Mouse (Mus musculus): ENCODE measurements around the gene Cdadc1. TPM values are rescaled to one million over a fixed set of nuclear protein-coding genes. Genes with fewer than 3 reads are reported as not detected.

Gene Cdadc1
- total RNA-seq, 2 experiments from 2014 or later, result 8.1 to 17.2 TPM

DNA sequence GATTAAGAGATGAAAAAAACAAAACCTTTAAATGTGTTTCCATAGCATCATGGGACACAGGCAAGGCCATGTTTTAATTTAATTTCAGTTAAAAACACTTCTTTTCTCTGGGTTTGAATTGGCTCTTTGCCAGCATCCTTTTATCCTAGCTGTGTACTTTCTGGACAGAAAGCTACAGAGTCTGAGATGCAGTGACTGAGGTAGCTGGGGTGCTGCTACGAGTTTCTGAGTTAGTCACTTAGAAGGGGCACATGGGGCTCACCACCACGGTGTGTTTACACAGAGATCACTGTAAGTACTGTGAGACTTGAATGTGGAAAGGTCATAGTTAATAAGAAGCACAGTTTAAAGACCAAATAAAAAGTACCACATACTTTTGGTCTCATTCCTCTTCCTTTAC lies 49.2 kb downstream of the Cdadc1 start:
- no peak for ATAC-seq (replicated peaks; ENCODE audit: low FRiP score, poor library complexity, severe bottlenecking)

- ATAC-seq (replicated peaks; ENCODE audit: low FRiP score, poor library complexity, severe bottlenecking), result no peak
These were observed 50.2 kb downstream of the Cdadc1 start for GRCm38 (mm10) chr14:59547530-59547929.

DNA sequence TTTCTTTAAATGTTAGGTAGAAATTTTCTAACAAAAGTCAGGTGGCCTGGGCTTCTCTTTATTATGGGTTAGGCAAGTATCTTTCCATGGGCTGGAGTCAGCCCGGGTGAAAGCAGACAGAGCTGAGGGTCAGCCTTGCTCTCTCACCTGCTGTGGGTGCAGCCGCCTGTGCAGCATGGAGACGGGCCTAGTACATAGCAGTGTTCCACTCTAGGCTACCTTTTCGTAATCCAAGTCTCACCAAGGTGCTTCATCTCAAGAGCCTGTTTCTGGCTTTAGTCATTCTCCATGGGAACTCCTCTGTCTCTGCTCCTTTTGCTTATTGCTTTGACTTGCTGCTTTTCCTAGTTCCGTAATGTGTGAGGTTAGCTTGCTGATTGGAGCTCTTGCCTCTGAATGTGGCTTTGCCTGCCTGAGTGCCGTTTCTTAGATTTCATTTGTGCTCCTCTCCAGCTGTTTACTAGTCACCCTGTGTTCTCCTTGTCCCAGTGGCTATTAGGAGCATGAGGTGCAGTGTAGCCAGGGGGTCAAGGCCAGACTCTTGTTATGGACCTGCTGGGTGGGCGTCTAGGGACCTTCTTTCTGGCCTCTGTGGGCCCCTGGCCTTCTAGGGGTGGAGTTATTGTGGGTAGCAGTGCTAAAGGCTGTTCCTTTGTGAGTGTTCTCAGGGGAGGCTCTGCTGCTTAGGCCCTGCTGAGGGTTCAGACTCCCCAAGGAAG lies 51.4 kb downstream of the Cdadc1 start:
- no peak for ATAC-seq (replicated peaks; ENCODE audit: low FRiP score, poor library complexity, severe bottlenecking)

DNA sequence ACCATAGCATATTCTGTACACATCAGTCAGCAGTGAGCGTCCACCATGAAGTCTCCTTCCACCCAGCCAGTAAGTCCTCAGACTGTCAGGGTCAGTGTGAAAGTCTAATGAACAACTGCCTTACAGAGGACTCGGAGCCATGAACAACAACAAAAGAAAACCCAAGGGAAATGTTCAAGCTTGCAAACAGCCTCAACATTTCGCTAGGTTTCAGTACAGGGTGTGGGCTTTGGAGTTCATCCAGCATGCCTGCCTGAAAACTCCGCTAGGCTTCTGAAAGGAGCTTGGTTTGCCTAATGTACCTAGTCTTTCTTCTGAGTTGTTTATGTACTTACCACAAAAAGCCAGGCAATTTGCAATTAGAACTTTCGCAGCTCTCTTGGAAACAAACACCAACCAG lies 53.8 kb downstream of the Cdadc1 start:
- ATAC-seq (replicated peaks; ENCODE audit: low FRiP score, poor library complexity, severe bottlenecking), result no peak

DNA sequence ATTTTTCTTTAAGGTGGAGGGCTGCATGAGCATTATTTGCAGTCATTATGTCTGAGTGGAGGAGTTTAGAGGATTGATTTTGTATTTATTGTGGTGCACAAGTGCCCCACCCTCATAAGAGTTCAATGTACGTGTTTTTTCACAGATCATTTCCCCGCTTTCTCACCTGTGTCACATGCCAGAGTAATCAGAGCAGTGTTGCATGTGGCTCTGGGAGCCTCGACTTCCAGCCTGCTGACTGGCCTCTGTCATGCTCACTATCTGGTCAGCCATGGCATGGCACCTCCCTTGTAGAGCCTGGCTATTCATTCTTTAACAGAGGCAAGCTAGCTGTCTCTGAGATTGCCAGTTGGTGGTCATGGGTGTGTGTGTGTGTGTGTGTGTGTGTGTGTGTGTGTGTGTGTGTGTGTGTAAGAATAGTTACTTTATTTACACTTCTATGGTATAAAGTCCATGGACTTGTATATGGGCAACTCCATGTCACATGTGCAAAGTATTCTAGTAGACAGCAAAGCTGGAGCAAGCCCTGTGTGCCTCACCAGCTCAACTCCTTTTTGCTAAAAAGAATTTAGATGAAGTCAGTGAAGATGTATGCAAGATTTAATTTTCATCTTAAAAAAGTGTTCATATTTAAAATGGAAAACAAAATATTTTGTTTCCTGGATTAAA lies 54.5 kb downstream of the Cdadc1 start:
- ATAC-seq (replicated peaks; ENCODE audit: low FRiP score, poor library complexity, severe bottlenecking), result no peak

DNA sequence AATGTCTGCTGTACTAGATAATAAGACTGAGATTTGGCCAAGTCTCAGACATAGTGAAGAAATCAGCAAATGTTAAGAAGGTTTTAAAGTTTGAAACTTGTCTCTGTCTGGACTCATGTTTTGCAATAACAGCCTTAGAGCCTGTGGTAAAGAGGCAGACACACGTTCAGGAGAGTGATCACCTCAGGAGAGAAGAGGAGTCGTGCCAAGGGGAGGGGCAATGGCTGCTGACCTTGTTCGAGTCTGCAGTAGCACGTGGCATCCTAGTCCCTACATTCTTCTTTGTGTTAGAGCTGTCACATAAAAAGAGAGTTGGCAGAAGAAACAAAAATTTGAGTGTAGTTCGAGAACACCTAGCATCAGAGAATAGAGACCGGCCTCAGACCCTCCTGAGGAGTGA lies 57.0 kb downstream of the Cdadc1 start:
- ATAC-seq (replicated peaks; ENCODE audit: low FRiP score, poor library complexity, severe bottlenecking), result no peak

DNA sequence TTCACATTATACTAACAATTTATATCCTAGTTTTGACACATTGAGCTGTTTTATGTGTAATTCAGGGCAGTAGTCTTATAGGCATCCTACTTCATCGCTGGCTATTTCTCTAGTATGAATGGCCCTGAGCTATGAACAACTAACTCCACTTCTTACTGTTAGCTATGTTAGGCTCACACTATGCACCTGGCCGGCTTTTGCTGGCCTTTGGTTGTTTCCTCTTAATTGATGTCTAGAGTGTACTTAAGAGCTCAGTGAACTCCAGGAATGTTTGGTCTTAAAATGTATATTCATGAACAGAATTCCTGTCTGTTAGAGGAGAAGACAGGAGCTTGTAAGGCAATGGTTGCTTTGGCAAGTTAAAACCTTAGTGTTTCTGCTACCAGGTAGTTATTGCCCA lies 57.5 kb downstream of the Cdadc1 start:
- ATAC-seq (replicated peaks; ENCODE audit: low FRiP score, poor library complexity, severe bottlenecking), result no peak

GRCm38 (mm10) chr14:59537829-59538432 lies 59.8 kb downstream of the Cdadc1 start:
- ATAC-seq (replicated peaks; ENCODE audit: low FRiP score, poor library complexity, severe bottlenecking), result no peak

GRCm38 (mm10) chr14:59533908-59534307 lies 63.9 kb downstream of the Cdadc1 start:
- no peak for ATAC-seq (replicated peaks; ENCODE audit: low FRiP score, poor library complexity, severe bottlenecking)

- no peak for ATAC-seq (replicated peaks; ENCODE audit: low FRiP score, poor library complexity, severe bottlenecking)
These were observed 64.8 kb downstream of the Cdadc1 start for GRCm38 (mm10) chr14:59532986-59533385.

DNA sequence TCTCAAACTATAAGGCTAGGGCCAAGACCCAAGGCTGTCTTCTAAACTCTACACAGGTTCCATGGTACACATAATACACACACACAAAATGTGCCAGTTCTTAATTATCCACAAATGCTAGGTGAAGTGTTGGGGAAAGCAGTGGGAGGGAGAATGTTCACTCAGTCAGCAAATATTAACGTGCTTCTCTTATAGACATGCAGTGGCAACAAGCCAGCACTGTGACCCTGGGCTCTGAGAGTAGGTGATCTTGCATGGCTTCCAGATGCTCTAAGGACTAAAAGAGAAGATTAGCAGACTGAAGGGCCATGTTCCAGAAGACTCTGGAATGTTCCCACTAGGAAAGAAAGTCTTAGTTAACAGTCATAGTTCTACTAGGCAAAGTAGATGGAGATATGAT lies 67.0 kb downstream of the Cdadc1 start:
- ATAC-seq (replicated peaks; ENCODE audit: low FRiP score, poor library complexity, severe bottlenecking), result no peak

GRCm38 (mm10) chr14:59525843-59526242 lies 71.9 kb downstream of the Cdadc1 start:
- no peak for ATAC-seq (replicated peaks; ENCODE audit: low FRiP score, poor library complexity, severe bottlenecking)

GRCm38 (mm10) chr14:59513922-59514444 lies 83.8 kb downstream of the Cdadc1 start:
- no peak for ATAC-seq (replicated peaks; ENCODE audit: low FRiP score, poor library complexity, severe bottlenecking)

Other genes with a start within 250 kb of the Cdadc1 start
- 3.2 TPM in 1 of 2 replicates, not detected in the other for gene Phf11d, start 232.5 kb downstream of the Cdadc1 start, total RNA-seq (2015; ENCODE audit: low replicate concordance)
- gene Phf11d, start 232.5 kb downstream of the Cdadc1 start, total RNA-seq (2017; ENCODE audit: low replicate concordance), result 2.7 and 3.1 TPM in 2 replicates
- 4.6 and 5.8 TPM in 2 replicates for gene Phf11c, start 202.6 kb downstream of the Cdadc1 start, total RNA-seq (2015; ENCODE audit: low replicate concordance)
- gene Phf11c, start 202.6 kb downstream of the Cdadc1 start, total RNA-seq (2017; ENCODE audit: low replicate concordance), result 3.0 and 9.0 TPM in 2 replicates
- 31.0 and 37.5 TPM in 2 replicates for gene Setdb2, start 157.1 kb downstream of the Cdadc1 start, total RNA-seq (2015; ENCODE audit: low replicate concordance)
- 16.6 and 26.7 TPM in 2 replicates for gene Setdb2, start 157.1 kb downstream of the Cdadc1 start, total RNA-seq (2017; ENCODE audit: low replicate concordance)
- gene Cab39l, start 157.0 kb downstream of the Cdadc1 start, total RNA-seq (2015; ENCODE audit: low replicate concordance), result 18.4 and 28.1 TPM in 2 replicates
- gene Cab39l, start 157.0 kb downstream of the Cdadc1 start, total RNA-seq (2017; ENCODE audit: low replicate concordance), result 17.4 and 31.6 TPM in 2 replicates
- not detected in 2 replicates for gene Shisa2, start 27.3 kb upstream of the Cdadc1 start, total RNA-seq (2015; ENCODE audit: low replicate concordance)
- gene Shisa2, start 27.3 kb upstream of the Cdadc1 start, total RNA-seq (2017; ENCODE audit: low replicate concordance), result not detected in 2 replicates

Measured in erythroid progenitor cell, adult 5-6 weeks (primary cell).